ENCODE assay signal across 9 mouse cellular contexts in genomic region chr4:97775494-97776265, GRCm38 (mm10). TPM values are rescaled to one million over a fixed set of nuclear protein-coding genes. Genes with fewer than 3 reads are reported as not detected.
DNase-seq lines count a peak whose midpoint lies in the region; ATAC-seq and TF ChIP-seq lines count a peak whose summit lies in the region.
"Had no signal": no experiment of that assay in that cellular context is flagged by ENCODE, and none has a peak within 500 bp of the region (broad histone marks: within the 10 kb centered on the region; RNA-seq: fewer than 3 reads in every experiment).

No protein-coding gene starts in this region.

- H3K4me3 ChIP-seq in heart, postnatal 0 days (ENCODE audit: low read depth, low read length), result peak overlapping the region; percentile 98
- peak overlapping the region; percentile 97 for H3K4me3 ChIP-seq in limb, embryonic 14.5 days (replicated peaks; ENCODE audit: low read length)
- peak overlapping the region; percentile 26 for H3K4me3 ChIP-seq in stomach, embryonic 15.5 days (replicated peaks)

- peak; percentile 17 for TF ChIP-seq CTCF in heart, postnatal 0 days (IDR thresholded peaks at IDR 0.05; ENCODE audit: low read depth)

- no peaks in the 10 kb centered on the region for H3K27me3 ChIP-seq in heart, postnatal 0 days (ENCODE audit: control insufficient read depth, insufficient read depth, low read length)
- no peaks in the 10 kb centered on the region for H3K27me3 ChIP-seq in limb, embryonic 14.5 days (ENCODE audit: control insufficient read depth, insufficient read depth, low read length)
- no peaks in the 10 kb centered on the region for H3K27me3 ChIP-seq in stomach, embryonic 15.5 days (replicated peaks)

- no peak for TF ChIP-seq POLR2A in limb, embryonic 14.5 days (IDR thresholded peaks at IDR 0.05; ENCODE audit: borderline replicate concordance, extremely low read depth, insufficient read depth, insufficient read length)

- under 1% methylated on average over 20 of the region's 20 CpGs for WGBS in heart, postnatal 0 days
- WGBS in limb, embryonic 14.5 days, result under 1% methylated on average over 20 of the region's 20 CpGs
- under 1% methylated on average over 20 of the region's 20 CpGs for WGBS in stomach, embryonic 15.5 days

- peaks cover 17% of the 10 kb centered on the region for H3K4me1 ChIP-seq in heart, postnatal 0 days (ENCODE audit: control insufficient read depth, insufficient read depth)
- peaks cover 24% of the 10 kb centered on the region for H3K4me1 ChIP-seq in limb, embryonic 14.5 days (ENCODE audit: control insufficient read depth, insufficient read depth, low read length)
- H3K4me1 ChIP-seq in stomach, embryonic 15.5 days, result peaks cover 13% of the 10 kb centered on the region; the same call in 1 of the 2 replicates

- no peak for TF ChIP-seq EP300 in heart, postnatal 0 days (IDR thresholded peaks at IDR 0.05; ENCODE audit: low read depth)

- peak overlapping the region; percentile 100 for H3K9ac ChIP-seq in heart, postnatal 0 days (replicated peaks; ENCODE audit: low read depth, low read length)
- peak overlapping the region; percentile 100 for H3K9ac ChIP-seq in limb, embryonic 14.5 days (ENCODE audit: low read depth, low read length, severe bottlenecking)
- H3K9ac ChIP-seq in stomach, embryonic 15.5 days, result no peak overlapping the region

- H3K9me3 ChIP-seq in heart, postnatal 0 days (replicated peaks; ENCODE audit: control insufficient read depth, low read length), result no peaks in the 10 kb centered on the region
- no peaks in the 10 kb centered on the region for H3K9me3 ChIP-seq in limb, embryonic 14.5 days (ENCODE audit: control insufficient read depth, low read length)
- H3K9me3 ChIP-seq in stomach, embryonic 15.5 days, result no peaks in the 10 kb centered on the region

- H3K4me2 ChIP-seq in heart, postnatal 0 days (ENCODE audit: low read depth, low read length), result peak overlapping the region; percentile 74
- H3K4me2 ChIP-seq in limb, embryonic 14.5 days (replicated peaks; ENCODE audit: low read depth, low read length, severe bottlenecking), result peak overlapping the region; percentile 84
- peak overlapping the region; percentile 63 for H3K4me2 ChIP-seq in stomach, embryonic 15.5 days

- no peaks in the 10 kb centered on the region for H3K36me3 ChIP-seq in heart, postnatal 0 days (replicated peaks; ENCODE audit: control insufficient read depth, insufficient read depth, low read length)
- H3K36me3 ChIP-seq in limb, embryonic 14.5 days (ENCODE audit: control insufficient read depth, insufficient read depth, low read length), result no peaks in the 10 kb centered on the region
- H3K36me3 ChIP-seq in stomach, embryonic 15.5 days, result no peaks in the 10 kb centered on the region

- peak; percentile 50 to 59 for DNase-seq in cerebellum, postnatal 10 days
- no peak for DNase-seq in cerebellum, adult 11-12 months
- peak; percentile 62 for DNase-seq in NIH3T3 (ENCODE audit: low read depth)
- no peak for DNase-seq in heart, postnatal 0 days (ENCODE audit: low spot score)
- DNase-seq in limb, embryonic 14.5 days (ENCODE audit: low spot score), result peak; percentile 37
- no peak for DNase-seq in left cerebral cortex, adult 8-10 months (ENCODE audit: low spot score in 2 of 2)
- no peak for DNase-seq in frontal cortex, adult 2 months (ENCODE audit: extremely low spot score in 1 of 2, low spot score in 1 of 2)

- peak overlapping the region; percentile 99 for H3K27ac ChIP-seq in heart, postnatal 0 days (ENCODE audit: low read depth)
- peak overlapping the region; percentile 99 for H3K27ac ChIP-seq in limb, embryonic 14.5 days (replicated peaks; ENCODE audit: low read depth, low read length)
- peak overlapping the region; percentile 96 for H3K27ac ChIP-seq in stomach, embryonic 15.5 days

- ATAC-seq in heart, postnatal 0 days (ENCODE audit: insufficient read depth, low read depth), result no peak
- no peak for ATAC-seq in limb, embryonic 14.5 days (ENCODE audit: low FRiP score, low read depth)
- no peak for ATAC-seq in stomach, embryonic 15.5 days (ENCODE audit: insufficient read depth, low FRiP score, low read depth)

RNA-seq across cellular contexts. Expression of gene E130114P18Rik, which starts 2.2 kb away (rescaled TPM):
- total RNA-seq in heart, postnatal 0 days (2014; rRNA removed; ENCODE audit: low replicate concordance), result not detected in 2 replicates
- 0.45 and 0.52 TPM in 2 replicates for polyA plus RNA-seq in heart, postnatal 0 days (2015; fragmentation: Nextera tagmentation; extraction: Ambion mirVana)
- polyA plus RNA-seq in limb, embryonic 14.5 days (2012; rRNA removed), result 2.1 and 2.2 TPM in 2 replicates
- 4.6 and 4.9 TPM in 2 replicates for polyA plus RNA-seq in limb, embryonic 14.5 days (2014; fragmentation: Nextera tagmentation; extraction: Ambion mirVana)
- 2.9 and 3.7 TPM in 2 replicates for polyA plus RNA-seq in stomach, embryonic 15.5 days (2015; fragmentation: Nextera tagmentation; extraction: Ambion mirVana)
- 1 to 10 TPM; 5.0 to 8.3 (median 6.2) TPM for total RNA-seq in left cerebral cortex, adult 8-10 months (2022)
- 14.7 and 22.6 TPM in 2 replicates for polyA plus RNA-seq in frontal cortex, adult 2 months (2012; rRNA removed)
- polyA plus RNA-seq: C2C12 had no signal

RNA-seq across cellular contexts. Expression of gene Nfia, which starts 3.1 kb away (rescaled TPM):
- 76.5 and 114 TPM in 2 replicates for total RNA-seq in heart, postnatal 0 days (2014; rRNA removed; ENCODE audit: low replicate concordance)
- polyA plus RNA-seq in heart, postnatal 0 days (2015; fragmentation: Nextera tagmentation; extraction: Ambion mirVana), result 53.2 and 53.8 TPM in 2 replicates
- 51.9 and 74.6 TPM in 2 replicates for polyA plus RNA-seq in limb, embryonic 14.5 days (2012; rRNA removed)
- polyA plus RNA-seq in limb, embryonic 14.5 days (2014; fragmentation: Nextera tagmentation; extraction: Ambion mirVana), result 71.2 and 89.3 TPM in 2 replicates
- 45.5 and 50.8 TPM in 2 replicates for polyA plus RNA-seq in stomach, embryonic 15.5 days (2015; fragmentation: Nextera tagmentation; extraction: Ambion mirVana)
- 10 to 100 TPM; 55.9 to 77.3 (median 71.0) TPM for total RNA-seq in left cerebral cortex, adult 8-10 months (2022)
- 20.4 and 24.3 TPM in 2 replicates for polyA plus RNA-seq in frontal cortex, adult 2 months (2012; rRNA removed)

Comparison
In these comparisons a context has a peak if more than half of its experiments do, and no peak if none do; other contexts are left out.
1. DNase-seq: peak in cerebellum, postnatal 10 days (2 of 2), NIH3T3 (single experiment) and limb, embryonic 14.5 days (single experiment); none in cerebellum, adult 11-12 months (single experiment), heart, postnatal 0 days (single experiment), left cerebral cortex, adult 8-10 months (0 of 2) and frontal cortex, adult 2 months (0 of 2).
2. H3K4me3 ChIP-seq: peak in every context shown above with its lines; median percentile 98 in heart, postnatal 0 days; 97 in limb, embryonic 14.5 days; 26 in stomach, embryonic 15.5 days.
3. Peak in every context shown above with its lines, with median percentiles within 50 percentile points of each other: H3K27ac ChIP-seq and H3K4me2 ChIP-seq.